Mouse (Mus musculus) heart, adult 2 months (tissue): ENCODE measurements around the gene Galns. TPM values are rescaled to one million over a fixed set of nuclear protein-coding genes. Genes with fewer than 3 reads are reported as not detected.

Source experiments
- DNase-seq, 2 experiments: peaks; one replicate each; pipeline ENCODE4 v3.0.0; 2021
- H3K27ac ChIP-seq: fragments of 200-600 bp; 2 replicates; pipeline ENCODE4 v1.8.1; 2022
- H3K27me3 ChIP-seq: fragments of 200-500 bp; 2 replicates; pipeline ENCODE4 v1.6.1; 2012; ENCODE audit warnings: mild to moderate bottlenecking, low read length, inconsistent platforms, mixed read lengths; ENCODE audit not compliant: control insufficient read depth, insufficient read depth
- H3K36me3 ChIP-seq: fragments of 200-500 bp; 2 replicates; pipeline ENCODE4 v1.6.1; 2012; ENCODE audit warnings: low read length, inconsistent platforms; ENCODE audit not compliant: control insufficient read depth, insufficient read depth
- H3K4me1 ChIP-seq: fragments of 200-500 bp; 2 replicates; pipeline ENCODE4 v1.6.1; 2011; ENCODE audit warnings: low read length; ENCODE audit not compliant: control insufficient read depth, insufficient read depth
- H3K4me3 ChIP-seq: fragments of 200-600 bp; 2 replicates; pipeline ENCODE4 v1.8.1; 2022
- H3K79me2 ChIP-seq: fragments of 200-500 bp; replicated peaks from 2 replicates; pipeline ENCODE4 v1.6.1; 2012; ENCODE audit warnings: mild to moderate bottlenecking, inconsistent platforms, low read length, moderate library complexity, mixed read lengths; ENCODE audit not compliant: control insufficient read depth, insufficient read depth
- H3K9ac ChIP-seq: fragments of 200-500 bp; 2 replicates; pipeline ENCODE4 v1.6.1; 2012; ENCODE audit warnings: low read depth, mild to moderate bottlenecking, control low read depth, inconsistent platforms, low read length, mixed read lengths
- CTCF ChIP-seq: fragments of 200-600 bp; IDR thresholded peaks from 2 replicates; pipeline ENCODE4 v1.8.1; 2022; ENCODE audit warnings: antibody characterized with exemption, mild to moderate bottlenecking, moderate library complexity
- EP300 ChIP-seq: fragments of 200-500 bp; IDR thresholded peaks from 2 replicates; pipeline ENCODE4 v1.6.1; 2011; ENCODE audit warnings: low read depth, low read length, control low read depth; ENCODE audit not compliant: insufficient read depth
- POLR2A ChIP-seq: fragments of 200-500 bp; IDR thresholded peaks from 2 replicates; pipeline ENCODE4 v1.6.1; 2011; ENCODE audit warnings: mild to moderate bottlenecking, low read depth, low read length, control low read depth; ENCODE audit not compliant: insufficient read depth
- WGBS: fragments of 180-500 bp; shearing (Covaris S2); methylation state at CpG from one replicate; pipeline ENCODE4 v1.1.7; 2018; 5-methylcytosine and 5-hydroxymethylcytosine counted together
- intact Hi-C: fragments of 180-260 bp; cut with DNase I; formaldehyde crosslinking; loops from one replicate; pipeline ENCODE4 v1.15.1; 2025
- polyA plus RNA-seq: library from polyadenylated mRNA; depleted of rRNA; stranded (reverse); fragments of >200 nt; gene quantifications from 2 replicates; pipeline ENCODE4 v1.2.3, GENCODE M21; 2012
- total RNA-seq, 2 experiments: library from RNA; stranded (reverse); gene quantifications; 2 replicates each; pipeline ENCODE4 v1.2.3; 2021

The Galns gene
- total and polyA plus RNA-seq, 3 experiments = 3.1 to 5.0 (median 3.2) TPM

DNA sequence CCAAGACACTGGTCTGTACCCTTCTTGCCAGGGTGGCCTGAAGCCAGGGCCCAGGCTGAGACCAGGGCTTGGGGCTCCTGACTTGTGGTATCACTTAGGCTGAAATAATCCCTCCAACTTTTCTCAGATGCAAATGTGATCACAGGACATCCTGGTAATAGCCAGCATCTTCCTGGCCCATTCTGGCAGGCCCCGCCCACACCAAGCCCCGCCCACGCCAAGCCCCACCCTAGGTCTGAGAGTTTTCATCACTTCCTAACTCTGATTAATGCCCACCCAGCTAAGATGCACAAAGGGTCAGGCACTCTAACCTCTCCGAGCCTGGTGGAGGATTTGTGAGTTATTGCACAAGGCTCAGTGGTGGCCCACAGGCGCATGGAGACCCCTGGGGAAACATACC is 9.2 kb upstream of the Galns start:
- DNase-seq = no peak
- Histone ChIP-seq H3K36me3 (no peaks in the 10 kb centered on the region), H3K27ac (no peak overlapping the region), H3K4me1 (peaks cover 10% of the 10 kb centered on the region), H3K4me3 (no peak overlapping the region), H3K27me3 (no peaks in the 10 kb centered on the region), H3K79me2 (no peaks in the 10 kb centered on the region), H3K9ac (no peak overlapping the region)
- intact Hi-C loops = loop anchor here (5.0 kb wide), 1 partner anchor 77 kb away; the partner anchor contains the start of gene Cbfa2t3
- 40% methylated on average over 5 of the region's 5 CpGs for WGBS
- no peak for TF ChIP-seq EP300
- TF ChIP-seq POLR2A = no peak
- no peak for TF ChIP-seq CTCF

DNA sequence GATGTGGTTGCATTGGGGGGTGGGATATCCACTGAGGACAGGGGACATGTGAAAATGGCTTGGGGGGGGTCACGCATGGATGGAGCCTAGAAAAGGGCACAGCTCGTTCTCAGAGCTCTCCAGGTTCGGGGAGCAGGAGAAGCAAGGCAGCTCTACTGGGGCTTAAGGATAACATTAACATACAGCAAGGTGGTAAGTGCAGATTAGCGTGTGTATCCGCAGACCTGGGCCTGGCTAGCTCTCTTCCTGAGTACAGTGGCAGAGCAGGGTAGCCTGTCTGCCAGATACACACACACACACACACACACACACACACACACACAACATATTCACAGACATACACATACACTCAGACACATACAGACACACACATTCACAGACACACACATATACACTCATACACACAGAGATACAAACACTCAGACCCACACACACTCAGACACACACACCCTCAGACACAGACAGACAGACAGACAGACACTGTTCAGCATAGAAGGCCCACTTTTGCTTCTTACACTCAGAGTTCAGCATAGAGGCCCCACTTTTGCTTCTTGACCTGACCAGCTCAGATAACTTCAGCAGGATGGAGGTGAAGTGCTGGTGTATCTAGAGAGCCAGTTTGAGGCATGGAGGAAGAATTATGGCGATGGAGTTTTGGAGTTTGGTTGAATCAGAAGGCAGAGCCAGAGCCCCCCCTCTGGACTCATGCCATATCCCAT is 7.6 kb upstream of the Galns start:
- no peaks in the 10 kb centered on the region for H3K79me2 ChIP-seq
- no peaks in the 10 kb centered on the region for H3K27me3 ChIP-seq
- intact Hi-C loops = loop anchor here (1.0 to 5.0 kb wide), 3 partner anchors 59 to 211 kb away; no protein-coding TSS in a partner anchor
- WGBS = 72% methylated on average over 6 of the region's 6 CpGs
- H3K27ac ChIP-seq = no peak overlapping the region
- TF ChIP-seq POLR2A (no peak), EP300 (no peak), CTCF (no peak)
- H3K9ac ChIP-seq = no peak overlapping the region
- H3K4me3 ChIP-seq = no peak overlapping the region
- H3K36me3 ChIP-seq = no peaks in the 10 kb centered on the region
- peaks cover 3% of the 10 kb centered on the region for H3K4me1 ChIP-seq
- DNase-seq = no peak

DNA sequence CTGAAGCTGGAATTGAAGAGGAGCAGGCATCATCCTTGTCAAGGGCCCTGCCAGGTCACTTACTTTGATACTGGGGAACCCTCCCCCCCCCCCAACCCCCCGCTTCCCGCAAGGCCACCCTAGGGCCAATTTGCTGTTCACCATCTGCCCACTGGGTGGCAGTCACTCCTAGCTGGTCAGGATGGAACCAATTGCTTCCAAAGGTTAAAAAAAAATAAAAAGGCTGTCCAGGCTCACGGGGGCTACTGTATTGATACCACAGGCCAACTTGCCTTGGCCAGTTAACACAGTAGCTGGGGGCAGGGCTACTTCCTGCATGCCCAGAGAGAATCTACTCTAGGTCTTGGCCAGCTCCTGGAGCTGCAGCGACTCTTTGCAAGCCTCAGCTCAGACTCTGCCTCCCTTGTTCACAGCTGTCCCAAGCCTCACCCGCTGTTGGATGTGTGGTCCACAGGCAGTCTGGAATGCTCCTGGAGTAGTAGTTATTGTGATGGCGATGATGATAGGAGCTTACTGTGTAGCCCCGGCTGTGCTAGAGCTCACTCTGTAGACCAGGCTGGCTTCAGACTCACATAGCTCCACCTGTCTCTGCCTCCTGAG is 6.8 kb upstream of the Galns start:
- H3K4me3 ChIP-seq = no peak overlapping the region
- peak overlapping the region; percentile 29; the same call in 1 of the 2 replicates for H3K9ac ChIP-seq
- no peaks in the 10 kb centered on the region for H3K36me3 ChIP-seq
- peak; percentile 91 for TF ChIP-seq EP300
- peak; percentile 74 for TF ChIP-seq CTCF
- no peak for TF ChIP-seq POLR2A
- peak; percentile 82 to 91 for DNase-seq
- H3K27ac ChIP-seq = no peak overlapping the region
- no peaks in the 10 kb centered on the region for H3K79me2 ChIP-seq
- no peaks in the 10 kb centered on the region for H3K27me3 ChIP-seq
- peaks cover 3% of the 10 kb centered on the region for H3K4me1 ChIP-seq
- intact Hi-C loops = loop anchor here (1.0 to 5.0 kb wide), 3 partner anchors 60 to 212 kb away; no protein-coding TSS in a partner anchor
- WGBS = 32% methylated on average over 5 of the region's 7 CpGs

DNA sequence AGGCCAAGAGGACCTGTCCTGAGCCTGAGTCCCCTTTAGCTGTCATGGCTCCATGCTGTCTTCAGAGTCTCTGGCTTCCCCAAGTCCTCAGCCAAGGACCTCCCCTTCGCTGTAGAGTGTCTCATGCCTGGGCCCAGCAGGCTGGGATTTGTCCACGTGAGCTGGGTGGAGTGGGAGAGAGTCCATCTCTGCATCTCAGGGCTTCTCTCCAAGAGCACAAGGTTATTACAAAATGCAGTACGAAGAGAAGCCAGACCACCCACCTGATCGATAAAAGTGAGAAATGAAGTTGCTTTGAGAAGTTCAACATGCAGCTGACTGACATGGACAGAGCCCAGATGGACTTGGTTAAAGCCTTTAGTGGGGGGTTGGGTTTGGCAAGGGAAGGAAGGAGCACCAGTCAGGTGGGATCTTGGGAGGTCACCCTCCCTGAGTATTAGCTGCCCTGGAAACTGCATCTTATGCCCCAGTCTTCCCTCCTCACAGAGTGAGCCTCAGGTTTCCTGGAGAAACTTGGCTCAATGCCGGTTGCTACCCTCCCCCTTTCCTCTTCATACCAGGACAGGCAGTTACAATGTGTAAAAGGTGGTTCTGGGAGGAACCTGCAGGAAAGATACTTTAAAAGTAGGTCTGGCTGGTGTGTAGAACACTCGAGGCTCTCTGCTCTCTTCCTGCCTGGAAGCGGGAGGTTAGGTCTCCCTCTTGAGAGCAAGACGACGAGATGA is 5.1 kb upstream of the Galns start:
- no peak overlapping the region for H3K4me3 ChIP-seq
- intact Hi-C loops = loop anchor here (5.0 kb wide), 1 partner anchor 196 kb away; no protein-coding TSS in a partner anchor
- peaks cover 8% of the 10 kb centered on the region for H3K4me1 ChIP-seq
- WGBS = 51% methylated on average over 9 of the region's 9 CpGs
- H3K36me3 ChIP-seq = no peaks in the 10 kb centered on the region
- no peaks in the 10 kb centered on the region for H3K79me2 ChIP-seq
- H3K9ac ChIP-seq = no peak overlapping the region
- no peaks in the 10 kb centered on the region for H3K27me3 ChIP-seq
- peak in 1 of 2 experiments; percentile 35 for DNase-seq
- TF ChIP-seq POLR2A = no peak
- no peak for TF ChIP-seq CTCF
- TF ChIP-seq EP300 = no peak
- no peak overlapping the region for H3K27ac ChIP-seq

DNA sequence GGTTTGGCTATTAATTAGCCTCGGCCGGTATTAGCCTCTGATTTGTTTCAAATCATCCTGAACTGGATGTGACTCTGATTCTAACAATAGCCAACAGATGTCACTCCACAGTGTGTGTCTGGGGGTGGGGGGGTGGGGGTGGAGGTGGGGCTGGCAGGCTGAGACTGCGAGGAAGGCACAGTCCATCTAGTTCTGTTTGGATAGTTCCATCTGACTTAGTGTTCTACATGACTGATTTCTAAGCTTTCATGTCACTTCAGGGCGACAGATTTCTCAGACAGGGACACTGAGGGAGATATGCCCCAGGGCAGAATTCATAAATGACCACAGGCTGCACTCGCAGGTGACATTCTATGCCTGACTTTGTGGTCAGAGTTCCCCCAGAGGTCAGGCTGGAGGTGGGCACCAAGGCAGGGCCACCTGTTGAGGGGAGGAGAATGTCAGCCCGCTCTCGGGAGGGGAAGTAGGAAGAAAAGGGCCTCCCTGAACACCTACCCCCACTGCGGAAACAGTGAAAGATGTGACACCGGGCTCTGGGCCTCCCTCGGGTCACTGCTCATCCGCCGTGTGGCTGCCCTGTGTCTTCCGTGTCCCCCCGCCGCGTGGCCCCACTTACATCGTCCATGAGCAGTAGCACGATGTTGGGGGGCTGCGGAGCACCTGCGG is 518 bp downstream of the Galns start:
- Histone ChIP-seq H3K79me2 (no peaks in the 10 kb centered on the region), H3K4me1 (peaks cover 7% of the 10 kb centered on the region), H3K9ac (peak overlapping the region; percentile 70), H3K36me3 (no peaks in the 10 kb centered on the region), H3K27ac (peak overlapping the region; percentile 76), H3K4me3 (peak overlapping the region; percentile 81), H3K27me3 (no peaks in the 10 kb centered on the region)
- no peak for DNase-seq
- 2% methylated on average over 19 of the region's 20 CpGs for WGBS
- intact Hi-C loops = loop anchor here (1.0 to 5.0 kb wide), 3 partner anchors 44 to 108 kb away; no protein-coding TSS in a partner anchor
- TF ChIP-seq EP300 (no peak), POLR2A (no peak), CTCF (no peak)
